Mouse (Mus musculus) embryonic stem cell, embryonic (primary cell): Measurements from ENCODE around the gene AC170998.1.

Source experiments
- CTCF ChIA-PET, 4 experiments: fragments of 300-600 bp in 2 of 4; fragments of 350-600 bp in 2 of 4; sonication (Branson Sonifier 250); formaldehyde crosslinking; loops; one replicate each; lab custom pipeline; 2022; ENCODE audit warnings: inconsistent platforms in 2 of 4; lab: Charles Lee
- POLR2A ChIA-PET, 4 experiments: fragments of 300-600 bp in 2 of 4; fragments of 350-600 bp in 2 of 4; sonication (Branson Sonifier 250); formaldehyde crosslinking; loops; one replicate each; lab custom pipeline; 2022; ENCODE audit warnings: antibody characterized with exemption in 4 of 4, inconsistent platforms in 1 of 4; lab: Charles Lee

AC170998.1 gene

GRCm38 (mm10) chr17:28698245-28698644 lies 27.6 kb upstream of the AC170998.1 start:
- ChIA-PET CTCF (interaction anchor here in 1 of 4 experiments (0.6 kb wide), 1 partner anchor 996 kb away, joined by 3 read pairs; no protein-coding TSS in a partner anchor), POLR2A (interaction anchor here in 2 of 4 experiments (0.9 to 10.8 kb wide), 12 partner anchors 8 to 281 kb away, joined by 3 to 131 read pairs (median 4); no protein-coding TSS in a partner anchor)

- ChIA-PET POLR2A (interaction anchor here (0.6 to 10.8 kb wide), 12 partner anchors 9 to 1625 kb away, joined by 3 to 131 read pairs (median 4); no protein-coding TSS in a partner anchor), CTCF (interaction anchor here in 1 of 4 experiments (0.6 kb wide), 1 partner anchor 996 kb away, joined by 3 read pairs; no protein-coding TSS in a partner anchor)
Observed at GRCm38 (mm10) chr17:28698672-28699071, 27.2 kb upstream of the AC170998.1 start.

DNA sequence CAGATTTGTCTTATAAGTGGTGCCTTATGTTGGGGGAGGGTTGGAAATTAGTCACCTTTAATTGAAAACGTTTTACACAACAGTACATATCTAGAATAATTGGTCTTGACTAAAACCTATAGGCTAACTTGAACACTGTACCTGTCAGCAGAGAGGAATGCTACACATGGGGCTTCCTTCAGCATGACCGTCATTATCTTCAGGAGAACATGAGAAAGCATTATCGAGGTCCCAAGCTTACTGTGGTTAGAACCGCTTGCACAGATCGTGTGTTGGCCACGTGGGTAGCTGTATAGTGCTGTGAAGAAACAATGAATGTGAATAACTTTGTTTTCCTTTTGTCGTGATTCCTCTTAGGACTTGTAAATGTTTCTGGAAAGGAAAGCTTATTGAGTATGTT lies 26.1 kb upstream of the AC170998.1 start:
- ChIA-PET POLR2A (interaction anchor here in 3 of 4 experiments (0.6 to 10.8 kb wide), 10 partner anchors 7 to 115 kb away, joined by 3 to 131 read pairs (median 4); partner anchors contain the start of gene Mapk14 (in 2 of the 3)), CTCF (no interaction called here)

DNA sequence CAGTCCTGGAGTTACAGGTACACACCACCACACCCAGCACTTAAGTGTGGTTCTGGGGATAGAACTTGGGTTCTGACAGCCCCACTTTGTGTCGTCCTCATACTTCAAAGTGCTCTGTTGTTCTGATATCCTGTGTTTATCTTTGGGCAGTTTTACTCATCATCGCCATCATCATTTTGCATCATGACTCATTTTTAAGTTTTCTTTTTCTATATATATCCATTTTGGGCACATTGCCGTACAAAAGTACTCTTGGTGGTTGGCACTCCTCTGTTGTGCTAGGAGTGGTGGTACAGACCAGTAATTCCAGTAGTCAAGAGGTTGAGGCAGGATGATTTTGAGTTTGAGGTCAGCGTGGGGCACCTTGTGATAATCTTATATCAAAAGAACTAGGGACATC lies 24.7 kb upstream of the AC170998.1 start:
- ChIA-PET POLR2A (interaction anchor here in 3 of 4 experiments (0.6 to 12.8 kb wide), 10 partner anchors 5 to 74 kb away, joined by 3 to 131 read pairs (median 6); partner anchors contain the start of gene Mapk14 (in 2 of the 3)), CTCF (no interaction called here)

DNA sequence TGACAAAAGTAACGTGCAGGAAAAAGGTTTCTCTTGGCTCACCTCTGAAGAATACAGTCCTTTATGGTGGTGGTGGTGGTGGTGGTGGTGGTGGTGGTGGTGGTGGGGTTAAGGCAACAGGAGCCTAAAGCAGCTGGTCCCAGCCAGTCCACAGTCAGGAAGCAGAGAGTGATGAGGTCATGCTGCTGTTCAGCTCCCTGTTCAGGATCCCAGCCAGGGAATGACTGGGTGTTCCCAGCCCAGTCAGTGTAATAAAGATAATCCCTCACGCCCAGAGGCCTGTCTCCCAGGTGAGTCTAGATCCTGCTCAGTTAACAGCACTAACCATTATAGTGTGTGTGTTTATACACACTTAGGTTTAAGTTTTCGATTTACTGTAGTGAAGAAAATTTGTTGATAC lies 24.1 kb upstream of the AC170998.1 start:
- CTCF ChIA-PET, result interaction anchor here in 1 of 4 experiments (0.5 to 0.6 kb wide), 2 partner anchors 144 to 1316 kb away, joined by 3 read pairs; no protein-coding TSS in a partner anchor
- POLR2A ChIA-PET, result interaction anchor here in 3 of 4 experiments (0.5 to 12.8 kb wide), 9 partner anchors 6 to 379 kb away, joined by 3 to 131 read pairs (median 4); partner anchors contain the start of gene Mapk14 (in 2 of the 3)

GRCm38 (mm10) chr17:28702646-28703045 lies 23.2 kb upstream of the AC170998.1 start:
- CTCF ChIA-PET, result no interaction called here

GRCm38 (mm10) chr17:28706697-28707096 lies 19.2 kb upstream of the AC170998.1 start:
- ChIA-PET POLR2A (interaction anchor here in 3 of 4 experiments (0.6 to 12.8 kb wide), 6 partner anchors 10 to 31 kb away, joined by 3 to 131 read pairs (median 5); partner anchors contain the start of gene Mapk14 (in 2 of the 3)), CTCF (no interaction called here)

More at GRCm38 (mm10) chr17:28702646-28703045, 23.2 kb upstream of the AC170998.1 start:
- POLR2A ChIA-PET, result interaction anchor here in 2 of 4 experiments (1.4 to 12.8 kb wide), 5 partner anchors 7 to 74 kb away, joined by 3 to 131 read pairs (median 7); partner anchors contain the start of gene Mapk14 (in 2 of the 2)

GRCm38 (mm10) chr17:28707136-28707627 lies 18.7 kb upstream of the AC170998.1 start:
- POLR2A ChIA-PET, result interaction anchor here in 2 of 4 experiments (0.5 to 12.8 kb wide), 4 partner anchors 11 to 25 kb away, joined by 3 to 131 read pairs (median 6); partner anchors contain the start of gene Mapk14 (in 2 of the 2)
- CTCF ChIA-PET, result no interaction called here

GRCm38 (mm10) chr17:28707816-28708215 lies 18.1 kb upstream of the AC170998.1 start:
- ChIA-PET CTCF (interaction anchor here in 1 of 4 experiments (0.6 kb wide), 1 partner anchor 8 kb away, joined by 3 read pairs; no protein-coding TSS in a partner anchor), POLR2A (interaction anchor here in 2 of 4 experiments (0.6 to 12.8 kb wide), 3 partner anchors 12 to 33 kb away, joined by 3 to 131 read pairs (median 8); partner anchors contain the start of gene Mapk14 (in 1 of the 2))

DNA sequence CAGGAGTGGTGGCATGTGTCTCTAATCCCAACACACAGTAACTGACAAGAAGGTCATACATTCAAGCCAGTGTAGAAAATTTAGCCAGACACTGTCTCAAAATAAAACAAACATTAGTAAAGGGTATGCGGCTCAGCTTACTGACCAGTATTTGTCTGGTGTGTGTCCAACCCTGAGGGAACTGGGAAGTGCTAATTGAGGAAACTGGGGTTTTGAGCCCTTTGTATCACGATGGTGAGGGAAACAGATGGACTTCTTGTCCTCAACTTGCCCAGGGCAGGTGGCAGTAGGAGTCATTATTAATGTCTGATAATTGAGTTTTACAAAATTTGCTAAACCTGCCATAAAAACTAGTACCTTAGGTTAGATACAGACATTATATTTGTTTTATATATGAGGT lies 16.9 kb upstream of the AC170998.1 start:
- CTCF ChIA-PET, result interaction anchor here in 1 of 4 experiments (0.5 kb wide), 1 partner anchor 197 kb away, joined by 3 read pairs; no protein-coding TSS in a partner anchor

GRCm38 (mm10) chr17:28709552-28710290 lies 16.2 kb upstream of the AC170998.1 start:
- ChIA-PET POLR2A (interaction anchor here in 2 of 4 experiments (1.2 to 12.8 kb wide), 8 partner anchors 7 to 79 kb away, joined by 3 to 131 read pairs (median 7); partner anchors contain the start of gene Mapk14 (in 1 of the 2)), CTCF (interaction anchor here in 2 of 4 experiments (0.5 to 0.6 kb wide), 2 partner anchors 198 to 857 kb away, joined by 3 read pairs; no protein-coding TSS in a partner anchor)

More for the DNA sequence above, 16.9 kb upstream of the AC170998.1 start:
- POLR2A ChIA-PET, result interaction anchor here in 1 of 4 experiments (1.6 to 12.8 kb wide), 2 partner anchors 13 to 20 kb away, joined by 3 to 131 read pairs; partner anchors contain the start of gene Mapk14

DNA sequence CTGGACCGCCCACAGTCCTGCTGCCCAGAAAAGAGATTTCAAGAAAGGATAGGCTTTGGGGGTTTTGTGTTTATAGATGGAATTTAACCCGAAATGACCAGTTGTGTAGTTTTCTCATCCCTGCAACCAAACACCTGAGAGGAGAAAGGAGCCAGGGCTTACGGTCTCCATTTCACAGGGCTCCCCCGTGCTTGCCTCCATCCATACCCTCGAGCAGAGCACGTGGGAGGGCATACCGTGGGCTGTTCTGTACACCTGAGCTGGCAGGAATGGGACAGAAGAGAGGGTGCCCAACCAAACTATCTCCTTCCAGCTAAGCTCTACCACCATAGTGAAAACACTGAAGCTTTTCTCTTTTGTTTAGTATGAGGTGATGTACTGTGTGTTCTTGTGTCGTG lies 15.6 kb upstream of the AC170998.1 start:
- CTCF ChIA-PET, result interaction anchor here in 3 of 4 experiments (0.6 to 1.5 kb wide), 6 partner anchors 11 to 856 kb away, joined by 3 to 6 read pairs (median 3); partner anchors contain the start of gene Mapk14 (in 1 of the 3)
- POLR2A ChIA-PET, result interaction anchor here in 3 of 4 experiments (0.9 to 12.8 kb wide), 14 partner anchors 8 to 100 kb away, joined by 3 to 131 read pairs (median 3); partner anchors contain the start of genes Mapk14 (in 3 of the 3) and AC170998.1 (in 1 of the 3)

DNA sequence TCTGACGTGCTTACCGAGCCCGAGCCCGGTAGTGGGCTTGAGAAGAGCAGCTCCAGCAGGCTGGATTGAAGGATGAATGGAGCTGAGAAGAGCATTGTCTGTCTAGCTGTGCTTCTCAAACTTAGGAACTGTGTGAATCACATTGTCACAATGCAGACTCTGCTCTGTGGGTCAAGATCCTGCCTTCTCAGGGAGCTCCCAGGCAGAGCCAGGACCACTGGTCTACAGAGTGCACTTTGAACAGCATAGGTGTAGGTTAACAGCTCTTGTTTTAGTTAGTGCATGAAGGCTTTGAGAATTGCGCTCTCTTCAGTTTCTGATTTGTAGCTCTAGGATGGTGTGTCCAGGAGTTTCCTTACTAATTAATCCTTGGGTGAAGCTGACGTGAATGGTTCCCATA lies 14.6 kb upstream of the AC170998.1 start:
- POLR2A ChIA-PET, result interaction anchor here in 3 of 4 experiments (0.7 to 12.8 kb wide), 21 partner anchors 9 to 135 kb away, joined by 3 to 131 read pairs (median 3); partner anchors contain the start of genes Mapk14 (in 3 of the 3) and AC170998.1 (in 1 of the 3)

GRCm38 (mm10) chr17:28712305-28712704 lies 13.6 kb upstream of the AC170998.1 start:
- ChIA-PET CTCF (interaction anchor here in 3 of 4 experiments (0.6 to 1.2 kb wide), 9 partner anchors 9 to 788 kb away, joined by 3 to 11 read pairs (median 4); no protein-coding TSS in a partner anchor), POLR2A (interaction anchor here in 2 of 4 experiments (0.6 to 12.8 kb wide), 9 partner anchors 10 to 320 kb away, joined by 3 to 131 read pairs (median 6); partner anchors contain the start of gene Mapk14 (in 1 of the 2))

More for the DNA sequence above, 14.6 kb upstream of the AC170998.1 start:
- CTCF ChIA-PET, result interaction anchor here (0.6 to 1.5 kb wide), 8 partner anchors 10 to 215 kb away, joined by 3 to 11 read pairs (median 3); partner anchors contain the start of gene Mapk14 (in 1 of the 4)

DNA sequence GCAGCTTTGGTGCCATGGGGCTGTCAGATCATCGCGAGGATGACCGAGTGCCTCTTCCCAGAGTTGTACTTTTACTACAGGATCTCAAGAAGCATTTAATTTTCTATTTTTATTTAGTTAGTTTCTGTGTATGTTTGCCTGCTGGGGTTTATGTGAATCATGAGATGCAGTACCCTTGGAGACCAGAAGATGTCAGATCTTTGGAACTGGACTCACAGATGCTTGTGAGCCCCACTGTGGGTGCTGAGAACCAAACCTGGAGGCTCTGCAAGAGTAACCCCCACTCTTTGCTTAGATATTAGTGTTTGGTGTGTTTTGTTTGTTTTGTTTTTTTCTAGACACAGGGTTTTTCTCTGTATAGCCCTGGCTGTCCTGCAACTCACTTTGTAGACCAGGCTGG lies 11.9 kb upstream of the AC170998.1 start:
- CTCF ChIA-PET, result interaction anchor here in 1 of 4 experiments (0.7 kb wide), 1 partner anchor 214 kb away, joined by 3 read pairs; no protein-coding TSS in a partner anchor
- POLR2A ChIA-PET, result interaction anchor here in 2 of 4 experiments (1.1 to 12.8 kb wide), 3 partner anchors 11 to 18 kb away, joined by 3 to 131 read pairs (median 3); partner anchors contain the start of genes AC170998.1 (in 1 of the 2) and Mapk14 (in 1 of the 2)

- POLR2A ChIA-PET, result interaction anchor here in 1 of 4 experiments (0.5 to 2.0 kb wide), 8 partner anchors 11 to 458 kb away, joined by 3 to 8 read pairs (median 3); partner anchors contain the start of genes AC170998.1 and Srpk1
- CTCF ChIA-PET, result interaction anchor here in 2 of 4 experiments (0.6 kb wide), 2 partner anchors 8 to 305 kb away, joined by 3 to 4 read pairs; no protein-coding TSS in a partner anchor
Observed at GRCm38 (mm10) chr17:28715832-28716548, 9.9 kb upstream of the AC170998.1 start.
